Mouse (Mus musculus) hindbrain, embryonic 16.5 days (tissue): ENCODE measurements at regions not wholly inside any gene's neighbourhood (a gene's known extent, or its start where the extent isn't known, plus 50 kb on each side); places are given as distances from the start of the nearest gene placed in this dataset.

Source experiments
- ATAC-seq: fragments of 200-750 bp; cut with Nextera tagmentation; 2 replicates; pipeline ENCODE4 v1.8.0; 2017; ENCODE audit warnings: moderate TSS enrichment, moderate library complexity
- H3K27ac ChIP-seq: fragments of 300-500 bp; sonication (generic); 2 replicates; pipeline ENCODE4 v1.5.1; 2014; ENCODE audit warnings: low read depth, mild to moderate bottlenecking, control low read depth, low read length, moderate library complexity
- H3K27me3 ChIP-seq: fragments of 300-500 bp; sonication (generic); replicated peaks from 2 replicates; pipeline ENCODE4 v1.6.1; 2014; ENCODE audit warnings: low read length; ENCODE audit not compliant: control insufficient read depth, insufficient read depth
- H3K36me3 ChIP-seq: fragments of 300-500 bp; sonication (generic); 2 replicates; pipeline ENCODE4 v1.6.1; 2014; ENCODE audit warnings: mild to moderate bottlenecking, low read length, moderate library complexity, mixed read lengths; ENCODE audit not compliant: control insufficient read depth, insufficient read depth
- H3K4me1 ChIP-seq: fragments of 300-500 bp; sonication (generic); 2 replicates; pipeline ENCODE4 v1.6.1; 2014; ENCODE audit warnings: low read depth, low read length; ENCODE audit not compliant: control insufficient read depth, insufficient read depth
- H3K4me2 ChIP-seq: fragments of 300-500 bp; sonication (generic); 2 replicates; pipeline ENCODE4 v1.6.1; 2014; ENCODE audit warnings: mild to moderate bottlenecking, low read length, control low read depth, moderate library complexity
- H3K4me3 ChIP-seq: fragments of 300-500 bp; sonication (generic); 2 replicates; pipeline ENCODE4 v1.5.1; 2014; ENCODE audit warnings: mild to moderate bottlenecking, low read length, control low read depth, moderate library complexity
- H3K9ac ChIP-seq: fragments of 300-500 bp; sonication (generic); 2 replicates; pipeline ENCODE4 v1.6.1; 2014; ENCODE audit warnings: low read depth, mild to moderate bottlenecking, control low read depth, low read length, moderate library complexity
- H3K9me3 ChIP-seq: fragments of 300-500 bp; sonication (generic); 2 replicates; pipeline ENCODE4 v1.6.1; 2014; ENCODE audit warnings: mild to moderate bottlenecking, low read length, moderate library complexity; ENCODE audit not compliant: control insufficient read depth
- WGBS: fragments of 180-500 bp; shearing (Covaris S2); extraction: QIAGEN DNeasy Blood & Tissue Kit; methylation state at CpG from one replicate; pipeline ENCODE4 v1.1.7; 2014; 5-methylcytosine and 5-hydroxymethylcytosine counted together

GRCm38 (mm10) chr10:119052441-119053041 lies 182.5 kb upstream of the Dyrk2 start:
- H3K9ac ChIP-seq, result no peak overlapping the region
- no peak overlapping the region for H3K4me2 ChIP-seq
- no peaks in the 10 kb centered on the region for H3K36me3 ChIP-seq
- H3K27ac ChIP-seq, result no peak overlapping the region
- peaks cover 2% of the 10 kb centered on the region; the same call in 1 of the 2 replicates for H3K4me1 ChIP-seq
- no peak for ATAC-seq
- no peaks in the 10 kb centered on the region for H3K9me3 ChIP-seq
- H3K4me3 ChIP-seq, result no peak overlapping the region
- H3K27me3 ChIP-seq, result no peaks in the 10 kb centered on the region
- WGBS, result 69% methylated on average over 1 of the region's 1 CpGs

GRCm38 (mm10) chr10:119051598-119051997 lies 181.6 kb upstream of the Dyrk2 start:
- Histone ChIP-seq H3K4me3 (no peak overlapping the region), H3K4me1 (peaks cover 2% of the 10 kb centered on the region; the same call in 1 of the 2 replicates), H3K36me3 (no peaks in the 10 kb centered on the region), H3K27ac (no peak overlapping the region), H3K4me2 (no peak overlapping the region), H3K27me3 (no peaks in the 10 kb centered on the region), H3K9me3 (no peaks in the 10 kb centered on the region), H3K9ac (no peak overlapping the region)
- WGBS, result 54% methylated on average over 2 of the region's 2 CpGs
- ATAC-seq, result no peak

GRCm38 (mm10) chr10:119050017-119050685 lies 180.1 kb upstream of the Dyrk2 start:
- Histone ChIP-seq H3K27me3 (no peaks in the 10 kb centered on the region), H3K4me3 (no peak overlapping the region), H3K4me1 (no peaks in the 10 kb centered on the region; the same call in 1 of the 2 replicates), H3K36me3 (no peaks in the 10 kb centered on the region), H3K27ac (no peak overlapping the region), H3K9ac (no peak overlapping the region), H3K9me3 (no peaks in the 10 kb centered on the region), H3K4me2 (no peak overlapping the region)
- WGBS, result 85% methylated on average over 18 of the region's 18 CpGs
- ATAC-seq, result no peak

- Histone ChIP-seq H3K36me3 (no peaks in the 10 kb centered on the region), H3K9ac (no peak overlapping the region), H3K4me3 (no peak overlapping the region), H3K4me1 (no peaks in the 10 kb centered on the region), H3K4me2 (no peak overlapping the region), H3K9me3 (no peaks in the 10 kb centered on the region), H3K27ac (no peak overlapping the region), H3K27me3 (no peaks in the 10 kb centered on the region)
- no peak for ATAC-seq
- 92% methylated on average over 6 of the region's 6 CpGs for WGBS
Observed at GRCm38 (mm10) chr10:119048643-119049420, 178.8 kb upstream of the Dyrk2 start.

GRCm38 (mm10) chr10:119045059-119045458 lies 175.1 kb upstream of the Dyrk2 start:
- 87% methylated on average over 13 of the region's 13 CpGs for WGBS
- no peak for ATAC-seq
- Histone ChIP-seq H3K4me3 (no peak overlapping the region), H3K27me3 (no peaks in the 10 kb centered on the region; the same call in 1 of the 2 replicates), H3K4me1 (no peaks in the 10 kb centered on the region), H3K27ac (no peak overlapping the region), H3K9me3 (no peaks in the 10 kb centered on the region), H3K4me2 (no peak overlapping the region), H3K9ac (no peak overlapping the region), H3K36me3 (no peaks in the 10 kb centered on the region)

GRCm38 (mm10) chr10:119043069-119043468 lies 173.1 kb upstream of the Dyrk2 start:
- WGBS, result 92% methylated on average over 7 of the region's 7 CpGs

GRCm38 (mm10) chr10:119040205-119040604 lies 170.2 kb upstream of the Dyrk2 start:
- Histone ChIP-seq H3K4me2 (no peak overlapping the region), H3K27me3 (no peaks in the 10 kb centered on the region; the same call in 1 of the 2 replicates), H3K27ac (no peak overlapping the region), H3K4me3 (no peak overlapping the region), H3K4me1 (no peaks in the 10 kb centered on the region), H3K9ac (no peak overlapping the region), H3K9me3 (no peaks in the 10 kb centered on the region), H3K36me3 (no peaks in the 10 kb centered on the region)
- WGBS, result 24% methylated on average over 4 of the region's 4 CpGs
- no peak for ATAC-seq

More at GRCm38 (mm10) chr10:119043069-119043468, 173.1 kb upstream of the Dyrk2 start:
- no peaks in the 10 kb centered on the region for H3K36me3 ChIP-seq
- no peak for ATAC-seq
- H3K27ac ChIP-seq, result no peak overlapping the region
- H3K4me1 ChIP-seq, result no peaks in the 10 kb centered on the region
- no peak overlapping the region for H3K9ac ChIP-seq
- no peak overlapping the region for H3K4me3 ChIP-seq
- H3K4me2 ChIP-seq, result no peak overlapping the region
- no peaks in the 10 kb centered on the region; the same call in 1 of the 2 replicates for H3K27me3 ChIP-seq
- no peaks in the 10 kb centered on the region for H3K9me3 ChIP-seq

GRCm38 (mm10) chr10:119039732-119040131 lies 169.7 kb upstream of the Dyrk2 start:
- Histone ChIP-seq H3K27me3 (no peaks in the 10 kb centered on the region; the same call in 1 of the 2 replicates), H3K4me2 (no peak overlapping the region), H3K9me3 (no peaks in the 10 kb centered on the region), H3K36me3 (no peaks in the 10 kb centered on the region), H3K27ac (no peak overlapping the region), H3K4me1 (no peaks in the 10 kb centered on the region), H3K9ac (no peak overlapping the region), H3K4me3 (no peak overlapping the region)
- 61% methylated on average over 3 of the region's 3 CpGs for WGBS
- ATAC-seq, result no peak

- no peaks in the 10 kb centered on the region for H3K4me1 ChIP-seq
- H3K4me2 ChIP-seq, result no peak overlapping the region
- no peak overlapping the region for H3K27ac ChIP-seq
- no peaks in the 10 kb centered on the region for H3K36me3 ChIP-seq
- no peaks in the 10 kb centered on the region; the same call in 1 of the 2 replicates for H3K27me3 ChIP-seq
- 91% methylated on average over 6 of the region's 6 CpGs for WGBS
- no peaks in the 10 kb centered on the region for H3K9me3 ChIP-seq
- no peak overlapping the region for H3K9ac ChIP-seq
- no peak overlapping the region for H3K4me3 ChIP-seq
- ATAC-seq, result no peak
Observed at GRCm38 (mm10) chr10:119038991-119039390, 169.0 kb upstream of the Dyrk2 start.
